Mouse (Mus musculus): ENCODE measurements around the gene Prkca.

GRCm38 (mm10) chr11:108251924-108252775 lies 91.6 kb downstream of the Prkca start:
- no peak for TF ChIP-seq CTCF (IDR thresholded peaks at IDR 0.05; ENCODE audit: control insufficient read depth, insufficient read depth, insufficient read length)
- TF ChIP-seq FOSL1 (IDR thresholded peaks at IDR 0.05; ENCODE audit: insufficient read depth, low read length, poor library complexity, severe bottlenecking) = no peak
